Mouse (Mus musculus): Measurements from ENCODE around the gene Eloa.

- TF ChIP-seq POLR2A (IDR thresholded peaks at IDR 0.05; ENCODE audit: insufficient read length, low read depth) (no peak), TCF12 (IDR thresholded peaks at IDR 0.05; ENCODE audit: insufficient read depth, poor library complexity, severe bottlenecking) (no peak), MYOG (IDR thresholded peaks at IDR 0.05; ENCODE audit: control insufficient read depth in 1 of 3, insufficient read depth in 1 of 3, insufficient read length in 2 of 3, low read depth in 2 of 3) (no peak), POLR2AphosphoS2 (IDR thresholded peaks at IDR 0.05; ENCODE audit: insufficient read length, low read depth) (no peak), SRF (IDR thresholded peaks at IDR 0.05; ENCODE audit: control insufficient read depth, insufficient read length, low read depth) (no peak), TCF3 (IDR thresholded peaks at IDR 0.05; ENCODE audit: insufficient read length, low read depth) (no peak), REST (IDR thresholded peaks at IDR 0.05; ENCODE audit: insufficient read depth, insufficient read length) (no peak)
These were observed 33.8 kb downstream of the Eloa start for GRCm38 (mm10) chr4:135987714-135988113.
